Mouse (Mus musculus) intestine, embryonic 15.5 days (tissue): Measurements from ENCODE around the gene Tbc1d10c. TPM values are rescaled to one million over a fixed set of nuclear protein-coding genes. Genes with fewer than 3 reads are reported as not detected.

ENCODE experiments used
- ATAC-seq: fragments of 200-750 bp; cut with Nextera tagmentation; 2 replicates; pipeline ENCODE4 v1.8.0; 2017; ENCODE audit warnings: moderate TSS enrichment, moderate library complexity
- H3K27ac ChIP-seq: fragments of 300-500 bp; sonication (generic); 2 replicates; pipeline ENCODE4 v1.5.1; 2015; ENCODE audit warnings: mild to moderate bottlenecking, inconsistent platforms
- H3K27me3 ChIP-seq: fragments of 300-500 bp; sonication (generic); replicated peaks from 2 replicates; pipeline ENCODE4 v1.6.1; 2015; ENCODE audit warnings: inconsistent platforms
- H3K36me3 ChIP-seq: fragments of 300-500 bp; sonication (generic); 2 replicates; pipeline ENCODE4 v1.6.1; 2015; ENCODE audit warnings: inconsistent platforms
- H3K4me1 ChIP-seq: fragments of 300-500 bp; sonication (generic); replicated peaks from 2 replicates; pipeline ENCODE4 v1.6.1; 2015; ENCODE audit warnings: inconsistent platforms
- H3K4me2 ChIP-seq: fragments of 300-500 bp; sonication (generic); replicated peaks from 2 replicates; pipeline ENCODE4 v1.6.1; 2015; ENCODE audit warnings: mild to moderate bottlenecking, inconsistent platforms
- H3K4me3 ChIP-seq: fragments of 300-500 bp; sonication (generic); replicated peaks from 2 replicates; pipeline ENCODE4 v1.5.1; 2015; ENCODE audit warnings: inconsistent platforms
- H3K9ac ChIP-seq: fragments of 300-500 bp; sonication (generic); 2 replicates; pipeline ENCODE4 v1.6.1; 2015; ENCODE audit warnings: inconsistent platforms
- H3K9me3 ChIP-seq: fragments of 300-500 bp; sonication (generic); 2 replicates; pipeline ENCODE4 v1.6.1; 2016; ENCODE audit warnings: inconsistent platforms
- WGBS: fragments of 180-500 bp; shearing (Covaris S2); methylation state at CpG from one replicate; pipeline ENCODE4 v1.1.7; 2015; 5-methylcytosine and 5-hydroxymethylcytosine counted together
- polyA plus RNA-seq: library from polyadenylated mRNA; unstranded; fragments of >200 nt; fragmentation: Nextera tagmentation; extraction: Ambion mirVana; gene quantifications from 2 replicates; pipeline ENCODE4 v1.2.1, GENCODE M21; 2015

Gene Tbc1d10c
- polyA plus RNA-seq, 1 experiment from 2014 or later, result 3.5 TPM

DNA sequence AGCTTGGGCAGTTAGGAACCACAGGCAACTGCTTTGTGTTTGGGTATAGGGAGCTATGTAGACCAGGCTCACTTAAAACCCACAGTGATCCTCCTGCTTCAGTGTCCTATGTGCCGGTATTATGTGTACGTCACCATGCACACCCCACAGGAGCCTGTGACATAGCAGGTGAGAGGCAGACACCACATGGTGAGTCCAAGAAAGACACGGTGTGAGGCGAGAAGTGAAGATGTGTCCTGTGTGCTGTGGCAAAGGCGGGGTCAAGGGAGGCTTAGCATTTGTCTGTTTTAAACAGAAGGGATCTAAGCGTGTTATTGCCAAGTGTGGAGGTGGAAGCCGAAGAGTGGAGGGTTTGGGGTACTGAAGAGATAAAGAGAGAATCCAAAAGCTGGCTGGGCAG lies 35.7 kb upstream of the Tbc1d10c start:
- Histone ChIP-seq H3K36me3 (peaks cover 9% of the 10 kb centered on the region; the same call in 1 of the 2 replicates), H3K4me3 (no peak overlapping the region), H3K27me3 (no peaks in the 10 kb centered on the region), H3K4me1 (peaks cover 37% of the 10 kb centered on the region), H3K27ac (no peak overlapping the region), H3K4me2 (no peak overlapping the region), H3K9ac (no peak overlapping the region), H3K9me3 (no peaks in the 10 kb centered on the region)
- no peak for ATAC-seq
- WGBS, result 85% methylated on average over 7 of the region's 7 CpGs

DNA sequence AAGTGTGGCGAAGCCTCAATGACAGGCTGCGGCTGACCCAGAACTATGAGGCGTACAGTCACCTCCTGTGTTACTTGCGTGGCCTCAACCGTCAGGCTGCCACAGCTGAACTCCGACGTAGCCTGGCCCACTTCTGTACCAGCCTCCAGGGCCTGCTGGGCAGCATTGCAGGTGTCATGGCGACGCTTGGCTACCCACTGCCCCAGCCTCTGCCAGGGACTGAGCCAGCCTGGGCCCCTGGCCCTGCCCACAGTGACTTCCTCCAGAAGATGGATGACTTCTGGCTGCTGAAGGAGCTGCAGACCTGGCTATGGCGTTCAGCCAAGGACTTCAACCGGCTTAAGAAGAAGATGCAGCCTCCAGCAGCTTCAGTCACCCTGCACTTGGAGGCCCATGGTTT lies 31.1 kb upstream of the Tbc1d10c start:
- ATAC-seq, result no peak
- Histone ChIP-seq H3K4me1 (peaks cover 60% of the 10 kb centered on the region), H3K27ac (no peak overlapping the region; the same call in 1 of the 2 replicates), H3K27me3 (no peaks in the 10 kb centered on the region), H3K36me3 (peaks cover 9% of the 10 kb centered on the region; the same call in 1 of the 2 replicates), H3K4me2 (peak overlapping the region; percentile 48), H3K4me3 (no peak overlapping the region), H3K9me3 (no peaks in the 10 kb centered on the region), H3K9ac (no peak overlapping the region)
- WGBS, result 62% methylated on average over 11 of the region's 11 CpGs

DNA sequence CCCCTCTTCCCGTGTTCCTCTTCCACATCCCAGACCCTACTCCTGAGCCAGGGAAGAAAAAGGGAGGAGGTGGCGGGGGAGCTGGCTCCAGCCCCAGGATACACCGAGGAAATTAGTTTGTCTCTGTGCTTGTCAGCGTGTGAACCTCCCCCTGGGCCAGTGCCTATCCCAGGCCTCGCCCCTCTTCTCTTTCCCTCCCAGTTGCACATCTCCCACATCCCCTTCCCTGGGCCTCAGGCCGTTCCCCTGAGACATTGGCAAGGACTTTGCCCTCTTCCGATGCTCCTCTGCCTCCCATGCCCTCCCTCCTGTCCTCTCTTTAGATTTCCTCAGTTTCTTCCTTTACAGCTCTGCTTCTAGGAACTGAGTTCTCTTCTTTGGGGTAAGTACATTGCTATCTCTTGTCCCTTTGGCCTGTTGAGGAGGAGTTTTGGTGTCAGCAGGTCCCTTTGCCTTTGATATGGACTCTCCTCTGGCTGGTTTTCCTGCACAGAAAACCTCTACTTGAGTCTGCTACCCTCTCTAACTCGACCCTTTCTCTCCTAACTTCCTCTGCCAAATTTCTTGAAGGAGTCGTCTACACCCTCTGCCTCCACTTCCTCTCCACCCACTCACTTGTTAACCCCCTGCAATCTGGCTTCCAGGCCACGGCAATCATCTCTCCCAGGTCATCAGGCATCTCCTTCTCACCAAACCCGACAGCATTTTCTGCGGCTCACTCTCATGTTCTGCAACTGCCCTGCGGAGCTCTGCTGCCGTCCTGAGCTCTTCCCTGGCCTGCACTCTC lies 30.1 kb upstream of the Tbc1d10c start:
- peak; percentile 84 for ATAC-seq
- peak overlapping the region; percentile 79 for H3K27ac ChIP-seq
- no peaks in the 10 kb centered on the region for H3K27me3 ChIP-seq
- H3K9me3 ChIP-seq, result no peaks in the 10 kb centered on the region
- H3K4me2 ChIP-seq, result peak overlapping the region; percentile 48
- H3K36me3 ChIP-seq, result peaks cover 9% of the 10 kb centered on the region; the same call in 1 of the 2 replicates
- H3K4me1 ChIP-seq, result peaks cover 70% of the 10 kb centered on the region
- peak overlapping the region; percentile 24 for H3K4me3 ChIP-seq
- peak overlapping the region; percentile 14; the same call in 1 of the 2 replicates for H3K9ac ChIP-seq
- WGBS, result 14% methylated on average over 14 of the region's 14 CpGs

DNA sequence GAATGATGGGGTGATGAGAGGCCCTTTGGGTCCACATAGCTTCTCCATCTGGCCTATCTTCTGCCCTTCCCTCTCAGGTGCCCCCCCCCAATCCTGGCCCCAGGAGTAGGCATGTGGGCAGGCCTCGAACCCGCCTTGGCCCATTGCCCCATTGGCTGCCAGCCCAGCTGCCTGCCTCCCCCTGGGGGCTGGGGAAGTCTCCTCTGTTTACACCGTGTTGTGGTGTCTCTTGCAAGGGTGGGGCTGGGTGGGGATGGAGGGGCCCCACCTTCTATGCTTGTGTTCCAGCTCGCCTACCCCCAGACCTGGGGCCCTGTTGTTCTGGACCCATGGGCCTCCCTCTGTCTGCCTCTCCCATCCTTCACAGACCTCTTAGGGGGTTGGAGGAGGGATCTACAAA lies 29.3 kb upstream of the Tbc1d10c start:
- 32% methylated on average over 4 of the region's 4 CpGs for WGBS
- H3K9me3 ChIP-seq, result no peaks in the 10 kb centered on the region
- 0 out of 2 replicates have a peak overlapping the region, but pooled peaks have one; percentile 14 for H3K9ac ChIP-seq
- peak; percentile 40 for ATAC-seq
- peaks cover 9% of the 10 kb centered on the region; the same call in 1 of the 2 replicates for H3K36me3 ChIP-seq
- H3K4me3 ChIP-seq, result no peak overlapping the region; the same call in 1 of the 2 replicates
- peak overlapping the region; percentile 48 for H3K4me2 ChIP-seq
- peaks cover 76% of the 10 kb centered on the region for H3K4me1 ChIP-seq
- H3K27me3 ChIP-seq, result no peaks in the 10 kb centered on the region
- H3K27ac ChIP-seq, result peak overlapping the region; percentile 79

DNA sequence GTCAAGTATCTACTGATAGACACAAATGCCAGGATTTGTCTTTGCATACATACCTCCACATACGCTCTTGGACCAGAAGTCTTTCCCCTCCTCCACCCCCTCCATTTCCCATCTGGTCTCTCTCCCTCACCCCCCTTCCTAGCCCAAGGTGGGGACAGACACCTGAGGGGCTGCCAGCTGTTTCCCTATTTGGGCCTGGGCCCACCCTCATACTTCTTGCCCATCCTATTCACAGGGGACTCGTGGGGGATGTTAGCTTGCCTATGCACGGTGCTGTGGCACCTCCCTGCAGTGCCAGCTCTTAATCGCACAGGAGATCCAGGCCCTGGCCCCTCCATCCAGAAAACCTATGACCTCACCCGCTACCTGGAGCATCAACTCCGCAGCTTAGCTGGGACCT lies 28.9 kb upstream of the Tbc1d10c start:
- Histone ChIP-seq H3K36me3 (peaks cover 9% of the 10 kb centered on the region; the same call in 1 of the 2 replicates), H3K4me3 (no peak overlapping the region), H3K4me1 (peaks cover 78% of the 10 kb centered on the region), H3K27ac (peak overlapping the region; percentile 79), H3K9ac (no peak overlapping the region), H3K9me3 (no peaks in the 10 kb centered on the region), H3K4me2 (peak overlapping the region; percentile 48), H3K27me3 (no peaks in the 10 kb centered on the region)
- no peak for ATAC-seq
- 76% methylated on average over 6 of the region's 6 CpGs for WGBS

DNA sequence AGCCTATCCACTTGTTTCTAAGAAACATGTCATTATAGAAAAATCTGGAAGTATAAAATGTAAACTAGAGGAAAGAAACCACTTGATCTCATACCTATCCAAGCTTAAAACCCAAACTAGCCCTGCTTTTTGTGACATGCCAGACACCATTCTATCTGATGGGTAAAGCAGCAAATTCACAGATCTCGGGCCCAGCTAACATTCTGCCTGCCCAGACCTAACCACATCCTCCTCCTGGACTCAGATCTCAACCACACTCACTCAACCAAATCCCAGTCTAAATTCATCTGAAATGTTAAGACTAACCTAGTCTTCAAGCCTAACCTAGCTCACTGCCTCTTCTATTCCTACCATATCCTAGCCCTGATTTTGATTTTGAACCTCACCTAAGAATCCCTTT lies 27.7 kb upstream of the Tbc1d10c start:
- Histone ChIP-seq H3K9me3 (no peaks in the 10 kb centered on the region), H3K4me1 (peaks cover 81% of the 10 kb centered on the region), H3K4me2 (no peak overlapping the region), H3K27me3 (no peaks in the 10 kb centered on the region), H3K4me3 (no peak overlapping the region), H3K27ac (no peak overlapping the region), H3K36me3 (peaks cover 8% of the 10 kb centered on the region; the same call in 1 of the 2 replicates), H3K9ac (no peak overlapping the region)
- WGBS, result 64% methylated on average over 1 of the region's 1 CpGs
- no peak for ATAC-seq

DNA sequence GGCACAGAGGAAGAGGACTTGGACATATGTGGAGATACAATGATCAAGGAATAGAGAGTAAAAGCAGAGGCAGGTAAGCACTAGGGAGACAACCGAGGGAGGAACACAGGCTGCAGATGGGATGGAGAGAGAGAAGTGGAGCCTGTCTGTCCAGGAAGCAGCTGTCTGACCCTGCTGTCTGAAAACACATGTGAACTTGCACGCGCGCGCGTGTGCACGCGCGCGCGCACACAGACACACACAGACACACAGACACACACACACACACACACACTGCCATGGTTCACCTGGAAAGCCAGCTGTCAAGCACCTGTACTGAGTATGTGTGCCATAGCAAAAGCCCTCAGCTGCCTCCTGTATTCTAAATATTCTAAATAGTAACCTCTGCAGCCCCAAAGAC lies 27.2 kb upstream of the Tbc1d10c start:
- Histone ChIP-seq H3K4me2 (peak overlapping the region; percentile 91; the same call in 1 of the 2 replicates), H3K27ac (peak overlapping the region; percentile 64), H3K9me3 (no peaks in the 10 kb centered on the region), H3K9ac (no peak overlapping the region), H3K4me3 (no peak overlapping the region), H3K27me3 (no peaks in the 10 kb centered on the region), H3K4me1 (peaks cover 82% of the 10 kb centered on the region), H3K36me3 (peaks cover 4% of the 10 kb centered on the region; the same call in 1 of the 2 replicates)
- no peak for ATAC-seq
- 73% methylated on average over 11 of the region's 11 CpGs for WGBS

DNA sequence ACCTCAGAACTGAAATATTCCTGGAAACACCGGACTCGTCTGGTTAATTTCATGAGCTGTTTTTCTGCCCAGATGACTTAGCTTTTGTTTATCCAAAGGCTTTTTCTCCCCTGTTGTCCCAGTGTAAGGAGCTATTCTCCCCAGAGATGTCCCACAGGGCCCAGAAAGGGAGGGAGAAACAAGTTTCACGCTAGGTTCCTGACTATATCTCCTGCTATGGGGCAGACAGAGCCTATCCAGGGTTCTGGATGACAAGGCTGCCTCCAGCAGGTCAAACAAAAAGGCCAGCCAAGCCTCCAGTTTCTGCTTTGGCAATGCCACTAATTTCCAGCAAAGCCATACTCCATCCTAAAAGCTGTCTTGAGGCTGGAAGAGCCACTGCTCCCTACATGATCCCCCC lies 26.8 kb upstream of the Tbc1d10c start:
- H3K4me2 ChIP-seq, result peak overlapping the region; percentile 91; the same call in 1 of the 2 replicates
- peaks cover 86% of the 10 kb centered on the region for H3K4me1 ChIP-seq
- no peaks in the 10 kb centered on the region for H3K9me3 ChIP-seq
- no peak overlapping the region for H3K4me3 ChIP-seq
- no peak for ATAC-seq
- no peak overlapping the region for H3K9ac ChIP-seq
- WGBS, result 28% methylated on average over 3 of the region's 3 CpGs
- H3K27me3 ChIP-seq, result no peaks in the 10 kb centered on the region
- H3K36me3 ChIP-seq, result peaks cover 4% of the 10 kb centered on the region; the same call in 1 of the 2 replicates
- peak overlapping the region; percentile 70 for H3K27ac ChIP-seq

DNA sequence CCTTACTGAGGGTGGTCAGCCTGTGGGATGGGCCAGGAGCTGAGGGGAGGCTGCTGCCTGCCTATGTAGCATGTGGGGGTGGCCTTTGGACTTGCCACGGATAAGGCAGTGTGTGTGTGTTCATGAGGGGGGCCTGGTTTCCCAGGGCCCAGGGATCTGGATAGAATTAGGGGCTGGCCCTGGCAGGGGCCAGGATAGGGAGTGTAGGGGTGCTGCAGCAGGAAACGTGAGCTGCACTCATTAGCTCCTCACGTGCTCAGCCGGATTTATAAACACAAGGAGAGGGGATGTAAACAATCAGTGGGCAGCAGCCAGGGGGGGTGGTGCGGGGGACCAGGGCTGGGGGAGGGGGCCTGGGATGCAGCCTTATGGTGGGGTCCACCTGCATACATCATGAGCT lies 26.1 kb upstream of the Tbc1d10c start:
- peaks cover under 1% of the 10 kb centered on the region; the same call in 1 of the 2 replicates for H3K36me3 ChIP-seq
- 0 out of 2 replicates have a peak, but pooled peaks cover 2% of the 10 kb centered on the region for H3K27me3 ChIP-seq
- peak overlapping the region; percentile 87; the same call in 1 of the 2 replicates for H3K4me3 ChIP-seq
- H3K9me3 ChIP-seq, result no peaks in the 10 kb centered on the region
- H3K9ac ChIP-seq, result peak overlapping the region; percentile 3; the same call in 1 of the 2 replicates
- H3K4me2 ChIP-seq, result peak overlapping the region; percentile 91
- peak overlapping the region; percentile 70 for H3K27ac ChIP-seq
- peak; percentile 26 for ATAC-seq
- 11% methylated on average over 5 of the region's 5 CpGs for WGBS
- H3K4me1 ChIP-seq, result peaks cover 85% of the 10 kb centered on the region

DNA sequence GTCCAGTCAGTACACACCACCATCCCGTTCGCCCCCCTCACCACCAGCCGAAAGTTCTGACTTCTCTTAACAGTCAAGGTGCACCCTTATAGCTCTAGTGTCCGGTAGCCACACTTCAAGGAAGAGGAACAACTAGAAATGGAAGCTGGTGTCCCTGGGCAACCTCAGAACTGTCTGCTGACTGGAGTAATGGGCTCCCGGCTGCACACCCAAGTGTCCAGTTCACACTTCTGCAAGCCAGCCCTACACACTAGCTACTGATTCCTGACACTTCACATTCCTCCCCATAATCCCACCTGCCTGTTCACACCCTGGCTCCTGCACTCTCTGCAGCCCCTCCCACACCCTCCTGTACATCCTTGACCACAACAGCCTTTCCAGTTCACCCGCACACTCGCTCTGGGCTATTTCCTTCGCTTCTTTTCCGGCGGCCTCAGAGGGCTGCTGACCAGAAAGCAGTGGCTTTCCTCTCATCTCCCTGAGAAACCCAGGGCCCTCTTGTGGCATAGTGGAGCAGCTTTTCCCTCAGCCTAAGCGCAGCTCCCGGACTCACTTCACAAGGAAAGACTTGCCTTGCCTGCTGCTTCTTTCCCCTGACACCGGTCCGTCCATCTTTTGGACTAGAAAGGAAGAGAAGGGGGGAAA lies 25.1 kb upstream of the Tbc1d10c start:
- WGBS, result 13% methylated on average over 14 of the region's 14 CpGs
- Histone ChIP-seq H3K4me3 (peak overlapping the region; percentile 87), H3K4me2 (peak overlapping the region; percentile 91), H3K9me3 (no peaks in the 10 kb centered on the region), H3K36me3 (no peaks in the 10 kb centered on the region), H3K9ac (peak overlapping the region; percentile 39; the same call in 1 of the 2 replicates), H3K4me1 (peaks cover 76% of the 10 kb centered on the region), H3K27me3 (0 out of 2 replicates have a peak, but pooled peaks cover 3% of the 10 kb centered on the region), H3K27ac (peak overlapping the region; percentile 70)
- ATAC-seq, result no peak

DNA sequence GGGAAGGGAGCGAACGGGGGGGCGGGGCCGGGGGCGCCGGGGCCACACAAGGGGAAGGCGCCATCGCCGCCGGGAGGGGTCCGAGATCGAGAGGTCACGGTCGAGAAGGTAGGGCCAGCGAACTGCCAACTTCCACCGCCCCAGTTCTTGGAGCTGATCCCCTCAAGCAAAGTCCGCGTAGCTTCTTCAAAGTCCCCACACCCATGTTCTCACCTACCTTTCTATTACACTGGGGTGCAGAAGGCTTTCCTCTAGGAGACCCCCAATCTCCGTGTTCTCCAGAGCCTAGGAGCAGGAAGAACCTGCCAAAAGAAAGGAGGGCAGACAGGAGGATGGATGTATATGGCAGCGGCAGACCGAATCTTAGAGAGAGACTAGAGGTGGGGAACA lies 24.4 kb upstream of the Tbc1d10c start:
- H3K27me3 ChIP-seq, result 0 out of 2 replicates have a peak, but pooled peaks cover 3% of the 10 kb centered on the region
- H3K9me3 ChIP-seq, result no peaks in the 10 kb centered on the region
- peak overlapping the region; percentile 87 for H3K4me3 ChIP-seq
- H3K27ac ChIP-seq, result peak overlapping the region; percentile 95
- ATAC-seq, result no peak
- peaks cover 69% of the 10 kb centered on the region for H3K4me1 ChIP-seq
- H3K4me2 ChIP-seq, result peak overlapping the region; percentile 91
- peak overlapping the region; percentile 97 for H3K9ac ChIP-seq
- H3K36me3 ChIP-seq, result no peaks in the 10 kb centered on the region
- WGBS, result 2% methylated on average over 19 of the region's 21 CpGs
